Mouse (Mus musculus) liver, embryonic 14.5 days (tissue): Measurements from ENCODE around the gene Cdk19. TPM values are rescaled to one million over a fixed set of nuclear protein-coding genes. Genes with fewer than 3 reads are reported as not detected.

Source experiments
- ATAC-seq: fragments of 200-750 bp; cut with Nextera tagmentation; 2 replicates; pipeline ENCODE4 v1.8.0; 2017; ENCODE audit warnings: moderate number of reproducible peaks, mild to moderate bottlenecking, moderate library complexity; ENCODE audit not compliant: insufficient read depth
- DNase-seq, 3 experiments: peaks; one replicate each; pipeline ENCODE4 v3.0.0-alpha.2; 2012 to 2013; ENCODE audit warnings: low read depth in 3 of 3, low spot score in 3 of 3
- H3K27ac ChIP-seq: fragments of 300-500 bp; sonication (generic); 2 replicates; pipeline ENCODE4 v1.5.1; 2014; ENCODE audit warnings: moderate library complexity, mild to moderate bottlenecking, control low read depth, inconsistent platforms
- H3K27me3 ChIP-seq: fragments of 300-500 bp; sonication (generic); 2 replicates; pipeline ENCODE4 v1.6.1; 2014; ENCODE audit warnings: mild to moderate bottlenecking, low read length, moderate library complexity; ENCODE audit not compliant: control insufficient read depth, insufficient read depth
- H3K36me3 ChIP-seq: fragments of 300-500 bp; sonication (generic); replicated peaks from 2 replicates; pipeline ENCODE4 v1.6.1; 2014; ENCODE audit warnings: low read depth; ENCODE audit not compliant: control insufficient read depth, insufficient read depth
- H3K4me1 ChIP-seq, 2 experiments: fragments of 200-500 bp in 1 of 2; fragments of 300-500 bp in 1 of 2; sonication (generic) in 1 of 2; replicated peaks; 2 replicates each; pipeline ENCODE4 v1.6.1; 2012 to 2014; ENCODE audit warnings: antibody characterized with exemption in 1 of 2, inconsistent platforms in 1 of 2, low read length in 1 of 2; ENCODE audit not compliant: control insufficient read depth in 2 of 2, insufficient read depth in 2 of 2
- H3K4me2 ChIP-seq: fragments of 300-500 bp; sonication (generic); 2 replicates; pipeline ENCODE4 v1.6.1; 2014; ENCODE audit warnings: low read depth, mild to moderate bottlenecking, control low read depth, moderate library complexity
- H3K4me3 ChIP-seq, 2 experiments: fragments of 200-500 bp in 1 of 2; fragments of 300-500 bp in 1 of 2; sonication (generic) in 1 of 2; 2 replicates each; pipeline ENCODE4 v1.5.1; 2012 to 2014; ENCODE audit warnings: low read depth in 2 of 2, low read length in 2 of 2, mild to moderate bottlenecking in 2 of 2, control low read depth in 1 of 2, inconsistent platforms in 1 of 2, moderate library complexity in 1 of 2; ENCODE audit not compliant: insufficient read depth in 1 of 2
- H3K9ac ChIP-seq: fragments of 300-500 bp; sonication (generic); replicated peaks from 2 replicates; pipeline ENCODE4 v1.6.1; 2014; ENCODE audit warnings: mild to moderate bottlenecking, control low read depth, moderate library complexity
- H3K9me3 ChIP-seq: fragments of 300-500 bp; sonication (generic); 2 replicates; pipeline ENCODE4 v1.6.1; 2016; ENCODE audit warnings: low read length, mixed read lengths; ENCODE audit not compliant: control insufficient read depth
- CTCF ChIP-seq: IDR thresholded peaks from 2 replicates; pipeline ENCODE4 v1.5.1; 2016; ENCODE audit warnings: antibody characterized with exemption, low read depth, control low read depth
- EP300 ChIP-seq: IDR thresholded peaks from 2 replicates; pipeline ENCODE4 v1.6.1; 2016; ENCODE audit warnings: antibody characterized with exemption, low read depth
- WGBS: fragments of 180-500 bp; shearing (Covaris S2); extraction: QIAGEN DNeasy Blood & Tissue Kit; methylation state at CpG from one replicate; pipeline ENCODE4 v1.1.7; 2014; ENCODE audit not compliant: insufficient replicate concordance; 5-methylcytosine and 5-hydroxymethylcytosine counted together
- polyA plus RNA-seq, 2 experiments: library from polyadenylated mRNA; depleted of rRNA in 1 of 2; stranded (reverse) in 1 of 2; unstranded in 1 of 2; fragments of >200 nt; fragmentation: Nextera tagmentation in 1 of 2; extraction: Ambion mirVana in 1 of 2; gene quantifications; 2 replicates each; pipeline versions ENCODE4 v1.2.1 to v1.2.3; 2012 to 2014

Gene Cdk19
- polyA plus RNA-seq, 2 experiments, result 3.1 TPM

GRCm38 (mm10) chr10:40479216-40479615 is 139.9 kb downstream of the Cdk19 start:
- Histone ChIP-seq H3K27me3 (no peaks in the 10 kb centered on the region), H3K9me3 (no peaks in the 10 kb centered on the region), H3K36me3 (no peaks in the 10 kb centered on the region), H3K27ac (no peak overlapping the region), H3K4me3 (no peak overlapping the region), H3K4me1 (peaks cover 0 to 12% of the 10 kb centered on the region in 2 experiments; a peak in 2 of 4 replicates), H3K4me2 (no peak overlapping the region), H3K9ac (no peak overlapping the region)
- 41% methylated on average over 1 of the region's 1 CpGs for WGBS
- ATAC-seq, result no peak
- TF ChIP-seq EP300 (no peak), CTCF (no peak)
- no peak for DNase-seq

- Histone ChIP-seq H3K4me2 (no peak overlapping the region), H3K9ac (no peak overlapping the region), H3K27me3 (no peaks in the 10 kb centered on the region), H3K36me3 (no peaks in the 10 kb centered on the region), H3K9me3 (no peaks in the 10 kb centered on the region), H3K4me3 (no peak overlapping the region), H3K27ac (no peak overlapping the region), H3K4me1 (peaks cover 0 to 12% of the 10 kb centered on the region in 2 experiments; a peak in 2 of 4 replicates)
- WGBS, result 57% methylated on average over 8 of the region's 8 CpGs
- TF ChIP-seq EP300 (no peak), CTCF (no peak)
- ATAC-seq (no peak), DNase-seq (no peak)
Observed at GRCm38 (mm10) chr10:40479621-40480193, 140.3 kb downstream of the Cdk19 start.

- Histone ChIP-seq H3K27me3 (no peaks in the 10 kb centered on the region), H3K36me3 (no peaks in the 10 kb centered on the region), H3K9ac (no peak overlapping the region), H3K4me3 (no peak overlapping the region), H3K4me2 (no peak overlapping the region), H3K4me1 (peaks cover 0 to 9% of the 10 kb centered on the region in 2 experiments; a peak in 2 of 4 replicates), H3K27ac (no peak overlapping the region), H3K9me3 (no peaks in the 10 kb centered on the region)
- TF ChIP-seq EP300 (no peak), CTCF (no peak)
- DNase-seq (no peak), ATAC-seq (no peak)
- WGBS, result 74% methylated on average over 3 of the region's 3 CpGs
Observed at GRCm38 (mm10) chr10:40481534-40481933, 142.2 kb downstream of the Cdk19 start.

- Histone ChIP-seq H3K9me3 (no peaks in the 10 kb centered on the region), H3K36me3 (no peaks in the 10 kb centered on the region), H3K9ac (no peak overlapping the region), H3K4me3 (no peak overlapping the region), H3K4me1 (peaks cover 0 to 6% of the 10 kb centered on the region in 2 experiments; a peak in 2 of 4 replicates), H3K4me2 (no peak overlapping the region), H3K27me3 (no peaks in the 10 kb centered on the region), H3K27ac (no peak overlapping the region)
- DNase-seq (no peak), ATAC-seq (no peak)
- no peak for TF ChIP-seq CTCF
- TF ChIP-seq EP300, result no peak
- WGBS, result 70% methylated on average over 6 of the region's 6 CpGs
Observed at GRCm38 (mm10) chr10:40482285-40482684, 142.9 kb downstream of the Cdk19 start.

- TF ChIP-seq CTCF, result no peak
- TF ChIP-seq EP300, result no peak
- Histone ChIP-seq H3K4me1 (no peaks in the 10 kb centered on the region; a peak in 1 of 4 replicates), H3K9ac (no peak overlapping the region), H3K4me2 (no peak overlapping the region), H3K4me3 (no peak overlapping the region), H3K9me3 (no peaks in the 10 kb centered on the region), H3K27me3 (no peaks in the 10 kb centered on the region), H3K27ac (no peak overlapping the region), H3K36me3 (no peaks in the 10 kb centered on the region)
- no peak for DNase-seq
- WGBS, result 67% methylated on average over 6 of the region's 6 CpGs
- no peak for ATAC-seq
Observed at GRCm38 (mm10) chr10:40489086-40489796, 149.9 kb downstream of the Cdk19 start.
